Mouse (Mus musculus) liver, postnatal 0 days (tissue): Measurements from ENCODE around the gene Atxn7l1. TPM values are rescaled to one million over a fixed set of nuclear protein-coding genes. Genes with fewer than 3 reads are reported as not detected.

Source experiments
- ATAC-seq: fragments of 200-750 bp; cut with Nextera tagmentation; 2 replicates; pipeline ENCODE4 v1.8.0; 2017; ENCODE audit warnings: mild to moderate bottlenecking, moderate library complexity
- DNase-seq: peaks from one replicate; pipeline ENCODE4 v3.0.0-alpha.2; 2016
- H3K27ac ChIP-seq: fragments of 300-500 bp; sonication (generic); 2 replicates; pipeline ENCODE4 v1.5.1; 2014; ENCODE audit warnings: antibody characterized with exemption, moderate library complexity, mild to moderate bottlenecking, low read depth
- H3K27me3 ChIP-seq: fragments of 300-500 bp; sonication (generic); 2 replicates; pipeline ENCODE4 v1.6.1; 2014; ENCODE audit warnings: low read length, control low read depth, mixed read lengths; ENCODE audit not compliant: insufficient read depth
- H3K36me3 ChIP-seq: fragments of 300-500 bp; sonication (generic); replicated peaks from 2 replicates; pipeline ENCODE4 v1.6.1; 2014; ENCODE audit warnings: mild to moderate bottlenecking, control low read depth, low read length, moderate library complexity, mixed read lengths; ENCODE audit not compliant: insufficient read depth
- H3K4me1 ChIP-seq: fragments of 300-500 bp; sonication (generic); 2 replicates; pipeline ENCODE4 v1.6.1; 2014; ENCODE audit warnings: antibody characterized with exemption, mild to moderate bottlenecking, control low read depth; ENCODE audit not compliant: insufficient read depth
- H3K4me2 ChIP-seq: fragments of 300-500 bp; sonication (generic); 2 replicates; pipeline ENCODE4 v1.6.1; 2014; ENCODE audit warnings: low read depth, mild to moderate bottlenecking, low read length, moderate library complexity, mixed read lengths
- H3K4me3 ChIP-seq: fragments of 300-500 bp; sonication (generic); 2 replicates; pipeline ENCODE4 v1.5.1; 2014; ENCODE audit warnings: low read depth, low read length
- H3K9ac ChIP-seq: fragments of 300-500 bp; sonication (generic); replicated peaks from 2 replicates; pipeline ENCODE4 v1.6.1; 2014; ENCODE audit warnings: mild to moderate bottlenecking, moderate library complexity
- H3K9me3 ChIP-seq: fragments of 300-500 bp; sonication (generic); 2 replicates; pipeline ENCODE4 v1.6.1; 2016; ENCODE audit warnings: mild to moderate bottlenecking, control low read depth, low read length, mixed read lengths
- CTCF ChIP-seq: sonication (generic); IDR thresholded peaks from 2 replicates; pipeline ENCODE4 v1.5.1; 2016; ENCODE audit warnings: antibody characterized with exemption, low read depth
- EP300 ChIP-seq: IDR thresholded peaks from 2 replicates; pipeline ENCODE4 v1.6.1; 2016; ENCODE audit warnings: antibody characterized with exemption, low read depth, mild to moderate bottlenecking
- WGBS: fragments of 180-500 bp; shearing (Covaris S2); extraction: QIAGEN DNeasy Blood & Tissue Kit; methylation state at CpG from one replicate; pipeline ENCODE4 v1.1.7; 2014; ENCODE audit not compliant: insufficient replicate concordance; 5-methylcytosine and 5-hydroxymethylcytosine counted together
- polyA plus RNA-seq: library from polyadenylated mRNA; unstranded; fragments of >200 nt; fragmentation: Nextera tagmentation; extraction: Ambion mirVana; gene quantifications from 2 replicates; pipeline ENCODE4 v1.2.1, GENCODE M21; 2015

Atxn7l1 gene
- polyA plus RNA-seq, 1 experiment from 2014 or later, result 8.5 TPM

GRCm38 (mm10) chr12:33129410-33129809 lies 18.1 kb upstream of the Atxn7l1 start:
- DNase-seq, result no peak

GRCm38 (mm10) chr12:33130401-33130800 lies 17.1 kb upstream of the Atxn7l1 start:
- no peak for TF ChIP-seq CTCF
- no peak for TF ChIP-seq EP300
- H3K4me1 ChIP-seq, result 0 out of 2 replicates have a peak, but pooled peaks cover 2% of the 10 kb centered on the region
- H3K36me3 ChIP-seq, result no peaks in the 10 kb centered on the region
- H3K4me3 ChIP-seq, result no peak overlapping the region
- DNase-seq (no peak), ATAC-seq (no peak)
- no peak overlapping the region for H3K4me2 ChIP-seq
- H3K27ac ChIP-seq, result no peak overlapping the region
- WGBS, result 60% methylated on average over 8 of the region's 8 CpGs
- no peak overlapping the region for H3K9ac ChIP-seq
- no peaks in the 10 kb centered on the region for H3K27me3 ChIP-seq
- no peaks in the 10 kb centered on the region for H3K9me3 ChIP-seq

More at GRCm38 (mm10) chr12:33129410-33129809, 18.1 kb upstream of the Atxn7l1 start:
- Histone ChIP-seq H3K4me1 (0 out of 2 replicates have a peak, but pooled peaks cover 2% of the 10 kb centered on the region), H3K9ac (no peak overlapping the region), H3K27me3 (no peaks in the 10 kb centered on the region), H3K4me2 (no peak overlapping the region), H3K27ac (no peak overlapping the region), H3K4me3 (no peak overlapping the region), H3K36me3 (no peaks in the 10 kb centered on the region), H3K9me3 (no peaks in the 10 kb centered on the region)
- no peak for ATAC-seq
- no peak for TF ChIP-seq CTCF
- no peak for TF ChIP-seq EP300
- 16% methylated on average over 4 of the region's 4 CpGs for WGBS

GRCm38 (mm10) chr12:33131796-33132195 lies 15.7 kb upstream of the Atxn7l1 start:
- H3K4me1 ChIP-seq, result 0 out of 2 replicates have a peak, but pooled peaks cover 2% of the 10 kb centered on the region
- H3K9ac ChIP-seq, result no peak overlapping the region
- no peak for DNase-seq
- no peak overlapping the region for H3K4me2 ChIP-seq
- WGBS, result 28% methylated on average over 7 of the region's 7 CpGs
- no peaks in the 10 kb centered on the region for H3K9me3 ChIP-seq
- H3K27ac ChIP-seq, result peak overlapping the region; percentile 22; the same call in 1 of the 2 replicates
- no peak overlapping the region for H3K4me3 ChIP-seq
- no peaks in the 10 kb centered on the region for H3K36me3 ChIP-seq
- ATAC-seq, result peak; percentile 43; the same call in 1 of the 2 replicates
- no peaks in the 10 kb centered on the region for H3K27me3 ChIP-seq
- TF ChIP-seq CTCF, result no peak
- no peak for TF ChIP-seq EP300

- Histone ChIP-seq H3K36me3 (no peaks in the 10 kb centered on the region), H3K9me3 (no peaks in the 10 kb centered on the region), H3K27me3 (no peaks in the 10 kb centered on the region), H3K27ac (no peak overlapping the region), H3K9ac (no peak overlapping the region), H3K4me3 (no peak overlapping the region), H3K4me2 (no peak overlapping the region), H3K4me1 (no peaks in the 10 kb centered on the region)
- TF ChIP-seq EP300, result no peak
- WGBS, result 53% methylated on average over 1 of the region's 1 CpGs
- ATAC-seq (no peak), DNase-seq (no peak)
Measured at GRCm38 (mm10) chr12:33137857-33138256, 9.6 kb upstream of the Atxn7l1 start.

- no peak for ATAC-seq
- WGBS, result 78% methylated on average over 3 of the region's 3 CpGs
- Histone ChIP-seq H3K9me3 (no peaks in the 10 kb centered on the region), H3K36me3 (no peaks in the 10 kb centered on the region), H3K27me3 (0 out of 2 replicates have a peak, but pooled peaks cover 3% of the 10 kb centered on the region), H3K9ac (no peak overlapping the region), H3K4me1 (no peaks in the 10 kb centered on the region), H3K27ac (no peak overlapping the region), H3K4me2 (no peak overlapping the region), H3K4me3 (no peak overlapping the region)
- no peak for DNase-seq
- TF ChIP-seq CTCF (no peak), EP300 (no peak)
Measured at GRCm38 (mm10) chr12:33139083-33139482, 8.4 kb upstream of the Atxn7l1 start.

GRCm38 (mm10) chr12:33144456-33144855 lies 3.0 kb upstream of the Atxn7l1 start:
- peaks cover 28% of the 10 kb centered on the region for H3K27me3 ChIP-seq
- no peak overlapping the region for H3K4me2 ChIP-seq
- no peaks in the 10 kb centered on the region for H3K36me3 ChIP-seq
- no peak overlapping the region for H3K27ac ChIP-seq
- ATAC-seq (no peak), DNase-seq (no peak)
- no peak overlapping the region for H3K9ac ChIP-seq
- peaks cover 18% of the 10 kb centered on the region for H3K4me1 ChIP-seq
- H3K9me3 ChIP-seq, result no peaks in the 10 kb centered on the region
- H3K4me3 ChIP-seq, result no peak overlapping the region
- 73% methylated on average over 8 of the region's 8 CpGs for WGBS
- no peak for TF ChIP-seq EP300
- TF ChIP-seq CTCF, result no peak
